Mouse (Mus musculus): Measurements from ENCODE around the gene Tas2r126. TPM values are rescaled to one million over a fixed set of nuclear protein-coding genes. Genes with fewer than 3 reads are reported as not detected.
"Not testable (repeated sequence)": the region's sequence is repeated elsewhere in the genome, so short reads cannot be mapped to it uniquely, and the experiment has no call there.

Tas2r126 gene
- polyA plus RNA-seq, 1 experiment, result not detected

DNA sequence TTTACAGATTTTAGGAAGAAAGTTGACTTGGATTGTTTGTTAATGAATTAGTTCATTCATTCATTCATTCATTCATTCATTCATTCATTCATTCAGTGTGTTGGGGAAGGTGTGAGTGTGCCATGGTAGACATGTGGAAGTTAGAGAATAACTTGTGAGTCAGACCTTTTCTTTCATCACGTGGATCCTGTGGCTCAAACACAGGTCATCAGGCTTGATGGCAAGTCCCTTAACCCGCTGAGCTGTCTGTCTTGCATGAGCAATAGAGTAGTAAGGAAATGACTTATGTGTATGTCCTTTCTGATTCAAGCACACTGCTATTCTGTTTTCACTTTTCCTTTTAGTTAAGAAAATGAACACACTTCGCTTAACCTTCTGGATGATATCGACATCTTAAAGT, 36.2 kb downstream of the Tas2r126 start:
- Histone ChIP-seq H3K4me3 (replicated peaks; ENCODE audit: extremely low read depth, low read depth, low read length) (no peak overlapping the region), H3K4me1 (ENCODE audit: control insufficient read depth, insufficient read depth, low read length) (no peaks in the 10 kb centered on the region)
- no peak for DNase-seq
- TF ChIP-seq CTCF (IDR thresholded peaks at IDR 0.05; ENCODE audit: insufficient read depth, low read length) (no peak), POLR2A (IDR thresholded peaks at IDR 0.05; ENCODE audit: borderline replicate concordance, extremely low read depth, low read depth, low read length) (no peak)
- WGBS, result 86% methylated on average over 4 of the region's 4 CpGs

DNA sequence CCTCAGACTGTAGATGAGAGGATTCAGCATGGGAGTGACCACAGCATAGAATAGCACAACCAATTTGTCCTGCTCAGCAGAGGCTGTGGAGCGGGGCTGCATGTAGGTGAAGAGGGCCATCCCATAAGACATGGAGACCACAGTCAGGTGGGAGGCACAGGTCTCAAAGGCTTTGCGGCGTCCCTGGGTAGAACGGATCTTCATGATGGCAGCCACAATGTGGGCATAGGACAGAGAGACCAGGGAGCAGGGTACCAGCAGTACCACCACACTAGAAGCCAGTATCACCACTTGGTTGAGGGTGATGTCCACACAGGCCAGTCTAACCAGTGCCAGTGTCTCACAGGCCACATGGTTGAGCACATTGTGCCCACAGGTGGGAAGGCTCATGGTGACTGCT, 37.0 kb downstream of the Tas2r126 start:
- not testable (repeated sequence) for H3K4me3 ChIP-seq (replicated peaks; ENCODE audit: extremely low read depth, low read depth, low read length); DNase-seq; H3K4me1 ChIP-seq (ENCODE audit: control insufficient read depth, insufficient read depth, low read length)
- WGBS, result 96% methylated on average over 4 of the region's 4 CpGs

DNA sequence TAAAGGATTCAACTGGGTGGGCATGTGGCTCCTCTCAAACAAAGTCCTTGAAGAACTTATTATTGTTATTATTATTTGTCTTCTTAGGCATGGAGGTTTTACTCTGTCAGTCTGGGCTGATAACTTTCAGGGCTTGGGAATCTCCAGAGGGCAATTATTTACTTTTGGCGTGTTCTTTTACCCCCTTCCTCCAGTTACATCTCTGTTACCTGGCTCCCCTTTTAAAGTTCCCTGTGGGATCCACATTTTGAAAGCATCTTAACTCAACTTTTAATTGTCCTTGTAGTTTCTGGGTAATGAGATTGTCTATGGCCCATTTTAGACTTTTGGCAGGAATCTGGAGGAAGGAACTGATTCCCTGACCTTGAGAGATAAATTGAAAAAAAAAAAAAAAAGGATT, 41.9 kb downstream of the Tas2r126 start, which contains the start of gene Olfr457:
Gene Olfr457 (minus strand): TSS at position 101 of the 400 bp plus-strand sequence.
- DNase-seq, result no peak
- TF ChIP-seq POLR2A (IDR thresholded peaks at IDR 0.05; ENCODE audit: borderline replicate concordance, extremely low read depth, low read depth, low read length) (no peak), CTCF (IDR thresholded peaks at IDR 0.05; ENCODE audit: insufficient read depth, low read length) (no peak)
- no peak within 1 kb of the TSS for H3K4me3 ChIP-seq (replicated peaks; ENCODE audit: extremely low read depth, low read depth, low read length)
- 82% methylated on average over 1 of the region's 1 CpGs for WGBS
- no peaks in the 10 kb centered on the region for H3K4me1 ChIP-seq (ENCODE audit: control insufficient read depth, insufficient read depth, low read length)

DNA sequence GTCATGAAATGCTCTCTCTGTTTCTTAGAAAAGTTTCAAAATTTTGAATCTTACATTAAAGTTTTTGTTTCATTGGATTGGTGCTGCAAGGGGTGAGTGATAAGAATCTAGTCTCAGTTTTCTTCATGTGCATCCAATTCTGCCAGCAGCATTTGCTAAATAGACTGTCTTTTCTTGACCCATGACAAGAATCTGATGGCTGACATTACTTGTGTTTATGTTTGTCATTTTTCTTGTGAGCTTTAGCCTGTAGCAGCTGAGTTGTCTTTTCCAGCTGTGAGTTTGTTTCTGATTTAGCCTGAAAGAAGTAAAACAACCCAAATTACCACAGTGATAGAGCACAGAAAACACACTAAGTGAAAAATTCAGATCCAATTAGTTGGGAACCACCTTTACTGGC, 50.3 kb downstream of the Tas2r126 start:
- no peak for TF ChIP-seq CTCF (IDR thresholded peaks at IDR 0.05; ENCODE audit: insufficient read depth, low read length)
- no peak for TF ChIP-seq POLR2A (IDR thresholded peaks at IDR 0.05; ENCODE audit: borderline replicate concordance, extremely low read depth, low read depth, low read length)
- no peak for DNase-seq
- no peaks in the 10 kb centered on the region for H3K4me1 ChIP-seq (ENCODE audit: control insufficient read depth, insufficient read depth, low read length)
- H3K4me3 ChIP-seq (replicated peaks; ENCODE audit: extremely low read depth, low read depth, low read length), result no peak overlapping the region

Other genes with a start within 250 kb of the Tas2r126 start
- gene Tas2r144, start 219.2 kb upstream of the Tas2r126 start, polyA plus RNA-seq (2012; rRNA removed), result not detected in 2 replicates
- gene Gstk1, start 188.6 kb upstream of the Tas2r126 start, polyA plus RNA-seq (2012; rRNA removed), result 39.4 and 47.4 TPM in 2 replicates
- 5.7 and 7.2 TPM in 2 replicates for gene Tmem139, start 172.6 kb upstream of the Tas2r126 start, polyA plus RNA-seq (2012; rRNA removed)
- gene Casp2, start 169.6 kb upstream of the Tas2r126 start, polyA plus RNA-seq (2012; rRNA removed), result 24.2 and 36.7 TPM in 2 replicates
- 0.34 and 1.5 TPM in 2 replicates for gene Clcn1, start 147.8 kb upstream of the Tas2r126 start, polyA plus RNA-seq (2012; rRNA removed)
- gene Fam131b, start 109.9 kb upstream of the Tas2r126 start, polyA plus RNA-seq (2012; rRNA removed), result 0.42 and 0.45 TPM in 2 replicates
- gene Zyx, start 84.9 kb upstream of the Tas2r126 start, polyA plus RNA-seq (2012; rRNA removed), result 311 and 352 TPM in 2 replicates
- 22.4 and 26.7 TPM in 2 replicates for gene Epha1, start 61.3 kb upstream of the Tas2r126 start, polyA plus RNA-seq (2012; rRNA removed)
- gene Tas2r143, start 34.3 kb upstream of the Tas2r126 start, polyA plus RNA-seq (2012; rRNA removed), result 0.63 and 0.92 TPM in 2 replicates
- 0.50 TPM in 1 of 2 replicates, not detected in the other for gene Tas2r135, start 29.1 kb upstream of the Tas2r126 start, polyA plus RNA-seq (2012; rRNA removed)
- not detected in 2 replicates for gene Olfr458, start 30.7 kb downstream of the Tas2r126 start, polyA plus RNA-seq (2012; rRNA removed)
- not detected in 2 replicates for gene Olfr457, start 41.8 kb downstream of the Tas2r126 start, polyA plus RNA-seq (2012; rRNA removed)
- not detected in 2 replicates for gene Olfr456, start 52.7 kb downstream of the Tas2r126 start, polyA plus RNA-seq (2012; rRNA removed)
- gene Olfr455, start 113.1 kb downstream of the Tas2r126 start, polyA plus RNA-seq (2012; rRNA removed), result not detected in 2 replicates
- not detected in 2 replicates for gene Tcaf3, start 163.2 kb downstream of the Tas2r126 start, polyA plus RNA-seq (2012; rRNA removed)
- 1.3 and 3.7 TPM in 2 replicates for gene Tcaf2, start 210.7 kb downstream of the Tas2r126 start, polyA plus RNA-seq (2012; rRNA removed)